Mouse (Mus musculus) midbrain, embryonic 11.5 days (tissue): ENCODE data around the gene Ankrd49. TPM values are rescaled to one million over a fixed set of nuclear protein-coding genes. Genes with fewer than 3 reads are reported as not detected.

ENCODE experiments used
- ATAC-seq: fragments of 200-750 bp; cut with Nextera tagmentation; 2 replicates; pipeline ENCODE4 v1.8.0; 2017; ENCODE audit warnings: moderate TSS enrichment, moderate library complexity; ENCODE audit not compliant: low FRiP score
- DNase-seq: peaks from one replicate; pipeline ENCODE4 v3.0.0; 2015; ENCODE audit warnings: low spot score; ENCODE audit errors: missing footprints
- H3K27ac ChIP-seq: fragments of 300-500 bp; sonication (generic); 2 replicates; pipeline ENCODE4 v1.5.1; 2014; ENCODE audit warnings: low read depth, low read length
- H3K27me3 ChIP-seq: fragments of 300-500 bp; sonication (generic); 2 replicates; pipeline ENCODE4 v1.6.1; 2014; ENCODE audit warnings: mild to moderate bottlenecking, low read length, moderate library complexity, mixed read lengths; ENCODE audit not compliant: control insufficient read depth, insufficient read depth
- H3K36me3 ChIP-seq: fragments of 300-500 bp; sonication (generic); 2 replicates; pipeline ENCODE4 v1.6.1; 2014; ENCODE audit warnings: mild to moderate bottlenecking, low read length, moderate library complexity, mixed read lengths; ENCODE audit not compliant: control insufficient read depth, insufficient read depth
- H3K4me1 ChIP-seq: fragments of 300-500 bp; sonication (generic); 2 replicates; pipeline ENCODE4 v1.6.1; 2014; ENCODE audit warnings: low read length; ENCODE audit not compliant: control insufficient read depth, insufficient read depth
- H3K4me2 ChIP-seq: fragments of 300-500 bp; sonication (generic); 2 replicates; pipeline ENCODE4 v1.6.1; 2014; ENCODE audit warnings: mild to moderate bottlenecking, moderate library complexity
- H3K4me3 ChIP-seq: fragments of 300-500 bp; sonication (generic); 2 replicates; pipeline ENCODE4 v1.5.1; 2014; ENCODE audit warnings: low read depth, low read length
- H3K9ac ChIP-seq: fragments of 300-500 bp; sonication (generic); 2 replicates; pipeline ENCODE4 v1.6.1; 2014; ENCODE audit warnings: low read length
- H3K9me3 ChIP-seq: fragments of 300-500 bp; sonication (generic); 2 replicates; pipeline ENCODE4 v1.6.1; 2016; ENCODE audit warnings: low read length; ENCODE audit not compliant: control insufficient read depth
- WGBS: fragments of 180-500 bp; shearing (Covaris S2); extraction: QIAGEN DNeasy Blood & Tissue Kit; methylation state at CpG from one replicate; pipeline ENCODE4 v1.1.7; 2014; 5-methylcytosine and 5-hydroxymethylcytosine counted together
- polyA plus RNA-seq: library from polyadenylated mRNA; unstranded; fragments of >200 nt; fragmentation: Nextera tagmentation; extraction: Ambion mirVana; gene quantifications from 2 replicates; pipeline ENCODE4 v1.2.1, GENCODE M21; 2014

Ankrd49 gene
- polyA plus RNA-seq: 63.2 and 66.4 TPM in 2 replicates

- H3K27me3 ChIP-seq: no peaks in the 10 kb centered on the region
- peak within 1 kb of the TSS; percentile 77 for H3K4me2 ChIP-seq
- DNase-seq: peak; percentile 99
- ATAC-seq: peak; percentile 99
- no peaks in the 10 kb centered on the region for H3K9me3 ChIP-seq
- WGBS: under 1% methylated on average over 62 of the region's 62 CpGs
- peak within 1 kb of the TSS; percentile 94 for H3K9ac ChIP-seq
- peaks cover 9% of the 10 kb centered on the region for H3K36me3 ChIP-seq
- H3K4me1 ChIP-seq: no peaks in the 10 kb centered on the region
- H3K4me3 ChIP-seq: peak within 1 kb of the TSS; percentile 79
- H3K27ac ChIP-seq: peak within 1 kb of the TSS; percentile 87
Observed at GRCm38 (mm10) chr9:14784039-14785002, at the start of gene Ankrd49, which contains the start of gene Mre11a. Gene Ankrd49 (minus strand): TSS chr9:14784856. Gene Mre11a (plus strand): TSS chr9:14784654.

- Histone ChIP-seq H3K27me3 (no peaks in the 10 kb centered on the region), H3K9me3 (no peaks in the 10 kb centered on the region), H3K4me1 (no peaks in the 10 kb centered on the region), H3K4me2 (no peak overlapping the region), H3K4me3 (no peak overlapping the region), H3K27ac (no peak overlapping the region), H3K36me3 (peaks cover 3% of the 10 kb centered on the region), H3K9ac (no peak overlapping the region)
- ATAC-seq: no peak
- 77% methylated on average over 5 of the region's 5 CpGs for WGBS
- no peak for DNase-seq
Observed at GRCm38 (mm10) chr9:14832046-14832445, 47.4 kb upstream of the Ankrd49 start.

DNA sequence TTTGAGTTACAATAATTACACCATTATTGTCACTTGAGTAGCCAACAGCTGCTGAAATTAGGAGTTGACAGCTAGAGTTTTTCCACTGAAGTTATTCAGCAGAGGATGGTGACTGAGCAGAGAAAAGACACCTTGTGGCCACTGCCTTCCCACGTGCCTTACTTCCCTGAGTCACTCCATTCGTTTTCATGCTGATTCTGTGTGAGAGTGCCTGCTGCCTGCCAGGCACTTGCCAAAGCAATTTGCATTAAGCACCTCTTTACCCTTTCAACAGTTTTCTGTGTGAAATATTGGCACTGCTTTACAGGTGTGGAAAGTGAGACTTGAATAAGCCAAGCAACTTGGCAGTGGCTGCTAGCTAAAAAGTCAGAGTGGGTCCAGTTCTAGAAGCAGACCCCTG lies 43.2 kb upstream of the Ankrd49 start:
- H3K4me2 ChIP-seq: no peak overlapping the region
- H3K9me3 ChIP-seq: no peaks in the 10 kb centered on the region
- H3K4me1 ChIP-seq: no peaks in the 10 kb centered on the region
- DNase-seq (no peak), ATAC-seq (no peak)
- H3K27ac ChIP-seq: no peak overlapping the region
- WGBS: 82% methylated on average over 2 of the region's 2 CpGs
- H3K4me3 ChIP-seq: no peak overlapping the region
- H3K9ac ChIP-seq: no peak overlapping the region
- H3K36me3 ChIP-seq: peaks cover 8% of the 10 kb centered on the region
- no peaks in the 10 kb centered on the region for H3K27me3 ChIP-seq

DNA sequence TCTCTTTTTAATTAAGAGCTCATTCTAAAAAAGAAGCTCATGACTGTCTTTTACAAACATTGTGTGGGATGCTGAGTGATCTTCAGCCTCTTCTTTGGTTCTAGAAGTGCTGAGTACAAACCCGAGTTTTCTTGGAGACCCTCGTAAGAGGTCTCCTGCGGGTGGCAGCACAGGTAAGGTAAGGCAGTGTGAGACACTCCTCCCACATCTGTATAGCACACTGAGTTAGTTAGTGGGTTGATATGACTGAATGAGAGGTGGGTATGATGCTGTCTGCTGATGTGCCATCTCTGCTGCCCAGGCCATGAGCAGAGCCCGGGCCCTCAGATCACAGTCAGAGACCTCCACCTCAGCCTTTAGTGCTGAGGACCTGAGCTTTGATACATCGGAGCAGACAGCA lies 40.2 kb upstream of the Ankrd49 start:
- WGBS: 89% methylated on average over 5 of the region's 5 CpGs
- H3K27me3 ChIP-seq: no peaks in the 10 kb centered on the region
- H3K36me3 ChIP-seq: peaks cover 18% of the 10 kb centered on the region
- H3K4me3 ChIP-seq: no peak overlapping the region
- DNase-seq: no peak
- no peak overlapping the region for H3K27ac ChIP-seq
- no peaks in the 10 kb centered on the region for H3K4me1 ChIP-seq
- H3K9ac ChIP-seq: no peak overlapping the region
- no peak overlapping the region for H3K4me2 ChIP-seq
- no peaks in the 10 kb centered on the region for H3K9me3 ChIP-seq
- no peak; the same call in 1 of the 2 replicates for ATAC-seq

GRCm38 (mm10) chr9:14821396-14821795 lies 36.7 kb upstream of the Ankrd49 start:
- Histone ChIP-seq H3K27ac (no peak overlapping the region), H3K27me3 (no peaks in the 10 kb centered on the region), H3K9me3 (no peaks in the 10 kb centered on the region), H3K36me3 (peaks cover 19% of the 10 kb centered on the region), H3K9ac (no peak overlapping the region), H3K4me3 (no peak overlapping the region), H3K4me2 (no peak overlapping the region), H3K4me1 (no peaks in the 10 kb centered on the region)
- DNase-seq: no peak
- ATAC-seq: no peak

- H3K4me2 ChIP-seq: no peak overlapping the region
- H3K27ac ChIP-seq: no peak overlapping the region
- peaks cover 14% of the 10 kb centered on the region; the same call in 1 of the 2 replicates for H3K36me3 ChIP-seq
- ATAC-seq (no peak), DNase-seq (no peak)
- H3K4me1 ChIP-seq: no peaks in the 10 kb centered on the region
- no peaks in the 10 kb centered on the region for H3K9me3 ChIP-seq
- H3K9ac ChIP-seq: no peak overlapping the region
- no peak overlapping the region for H3K4me3 ChIP-seq
- no peaks in the 10 kb centered on the region for H3K27me3 ChIP-seq
- 94% methylated on average over 5 of the region's 5 CpGs for WGBS
Observed at GRCm38 (mm10) chr9:14810111-14810510, 25.5 kb upstream of the Ankrd49 start.

DNA sequence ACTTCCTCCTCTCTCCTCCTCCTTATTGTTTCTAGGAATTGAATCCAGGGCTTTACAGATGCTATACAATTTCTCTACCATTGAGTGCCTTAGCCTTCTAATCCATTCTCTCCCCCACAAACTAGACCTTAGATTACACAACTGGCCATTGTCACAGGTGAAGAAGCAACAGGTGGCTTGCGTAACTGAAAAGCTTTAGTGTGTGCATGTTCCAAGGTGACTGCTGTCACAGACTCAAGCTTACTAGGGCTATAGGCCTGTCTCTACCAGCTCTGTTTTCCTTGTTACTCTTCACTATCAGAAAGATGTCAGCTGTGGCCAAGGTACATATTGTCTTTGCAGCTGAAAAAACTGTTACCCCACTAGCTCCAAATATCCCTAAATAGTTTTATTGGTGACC lies 22.1 kb upstream of the Ankrd49 start:
- Histone ChIP-seq H3K27ac (no peak overlapping the region), H3K4me1 (no peaks in the 10 kb centered on the region), H3K36me3 (peaks cover 13% of the 10 kb centered on the region; the same call in 1 of the 2 replicates), H3K27me3 (no peaks in the 10 kb centered on the region), H3K9me3 (no peaks in the 10 kb centered on the region), H3K4me3 (no peak overlapping the region), H3K4me2 (no peak overlapping the region), H3K9ac (no peak overlapping the region)
- DNase-seq (no peak), ATAC-seq (no peak)
- WGBS: 94% methylated on average over 1 of the region's 1 CpGs

DNA sequence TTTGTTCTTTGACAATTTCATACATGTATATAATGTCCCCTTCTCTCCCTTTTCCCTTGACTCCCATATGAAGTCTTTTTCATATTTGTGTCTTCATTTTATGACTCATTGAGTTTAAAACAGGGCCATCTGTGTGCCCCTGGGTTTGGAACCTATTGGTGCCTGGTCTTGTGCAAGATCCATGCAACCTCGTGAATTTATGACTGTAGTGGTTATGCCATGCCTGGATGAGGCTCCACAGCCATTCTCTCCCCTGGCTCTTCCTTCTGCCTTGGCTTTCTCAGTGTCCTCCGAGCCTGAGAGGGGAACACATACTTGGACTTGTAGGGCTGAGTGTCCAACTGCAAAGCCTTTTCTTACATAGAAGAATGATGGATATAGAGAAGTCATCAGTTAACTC lies 21.1 kb upstream of the Ankrd49 start:
- 81% methylated on average over 2 of the region's 2 CpGs for WGBS
- Histone ChIP-seq H3K4me3 (no peak overlapping the region), H3K27ac (no peak overlapping the region), H3K9ac (no peak overlapping the region), H3K4me2 (no peak overlapping the region), H3K36me3 (peaks cover 14% of the 10 kb centered on the region; the same call in 1 of the 2 replicates), H3K9me3 (no peaks in the 10 kb centered on the region), H3K4me1 (no peaks in the 10 kb centered on the region), H3K27me3 (no peaks in the 10 kb centered on the region)
- ATAC-seq (no peak), DNase-seq (no peak)

DNA sequence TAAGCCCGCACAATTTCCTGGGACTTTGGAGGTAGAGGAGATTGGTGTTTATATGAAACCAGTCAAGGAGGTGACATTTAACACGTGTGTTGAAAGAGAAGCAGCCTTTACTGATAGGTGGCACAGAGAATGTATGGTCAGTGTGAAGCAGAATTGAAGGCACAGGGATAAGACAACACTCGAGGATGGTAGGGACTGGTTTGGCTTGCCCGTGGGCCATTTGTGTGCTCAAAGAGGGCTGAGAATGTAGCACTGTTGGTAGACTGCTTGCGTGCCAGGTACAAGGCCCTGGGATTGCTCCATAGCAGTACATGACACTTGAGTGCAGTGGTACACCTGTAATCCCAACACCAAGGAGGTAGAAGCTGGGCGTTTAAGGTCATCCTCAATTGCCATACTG lies 2.7 kb upstream of the Ankrd49 start:
- no peak overlapping the region for H3K9ac ChIP-seq
- H3K4me3 ChIP-seq: no peak overlapping the region
- H3K4me2 ChIP-seq: no peak overlapping the region
- H3K4me1 ChIP-seq: no peaks in the 10 kb centered on the region
- no peak for ATAC-seq
- no peak overlapping the region for H3K27ac ChIP-seq
- DNase-seq: no peak
- H3K36me3 ChIP-seq: peaks cover 3% of the 10 kb centered on the region; the same call in 1 of the 2 replicates
- 91% methylated on average over 6 of the region's 6 CpGs for WGBS
- H3K27me3 ChIP-seq: no peaks in the 10 kb centered on the region
- no peaks in the 10 kb centered on the region for H3K9me3 ChIP-seq
